Mouse (Mus musculus): ENCODE data around the gene Ddx41.

The Ddx41 gene

GRCm38 (mm10) chr13:55508531-55508930, 27.9 kb downstream of the Ddx41 start:
- no peak for DNase-seq (ENCODE audit: low read depth, low spot score)

DNA sequence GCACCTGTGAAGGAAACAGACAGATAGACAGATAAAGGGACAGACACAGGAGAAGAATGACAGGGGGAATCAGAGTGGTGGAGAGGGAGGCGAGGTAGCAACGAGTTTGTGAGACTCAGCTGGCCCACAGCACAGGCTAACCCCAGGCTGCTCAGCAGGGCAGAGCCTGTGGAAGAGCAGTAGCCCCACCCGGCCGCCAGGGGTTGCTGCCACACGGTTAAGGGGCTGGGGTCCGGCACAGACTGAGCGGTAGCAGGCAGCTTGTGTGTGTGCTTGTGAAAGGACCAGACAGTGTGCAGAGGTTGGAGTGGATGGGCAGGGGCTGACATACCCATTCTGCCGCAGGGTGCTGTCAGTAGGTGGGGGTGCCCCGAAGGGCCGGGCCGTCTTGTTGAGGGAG, 28.6 kb downstream of the Ddx41 start:
- no peak for DNase-seq (ENCODE audit: low read depth, low spot score)

GRCm38 (mm10) chr13:55506697-55507096, 29.8 kb downstream of the Ddx41 start:
- no peak for DNase-seq (ENCODE audit: low read depth, low spot score)

DNA sequence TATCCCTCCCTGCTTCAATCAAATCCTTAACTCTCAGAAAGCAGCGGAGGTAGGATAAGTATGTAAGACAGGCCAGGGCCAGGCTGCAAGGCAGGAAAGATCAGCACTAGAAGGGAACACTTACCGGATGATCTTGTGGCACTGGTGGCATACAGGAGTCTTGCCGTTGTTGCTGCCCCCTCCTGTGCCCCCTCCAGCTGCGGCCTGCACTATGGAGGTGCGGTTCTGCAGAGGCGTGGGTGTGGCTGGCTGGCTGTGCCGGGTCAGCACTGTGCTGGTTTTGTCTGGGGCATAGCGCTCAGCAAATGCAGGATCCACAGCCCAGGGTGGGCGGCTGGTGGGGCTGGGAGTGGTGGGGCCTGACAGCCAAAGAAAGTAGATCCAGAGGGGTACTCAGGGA, 30.6 kb downstream of the Ddx41 start:
- no peak for DNase-seq (ENCODE audit: low read depth, low spot score)

DNA sequence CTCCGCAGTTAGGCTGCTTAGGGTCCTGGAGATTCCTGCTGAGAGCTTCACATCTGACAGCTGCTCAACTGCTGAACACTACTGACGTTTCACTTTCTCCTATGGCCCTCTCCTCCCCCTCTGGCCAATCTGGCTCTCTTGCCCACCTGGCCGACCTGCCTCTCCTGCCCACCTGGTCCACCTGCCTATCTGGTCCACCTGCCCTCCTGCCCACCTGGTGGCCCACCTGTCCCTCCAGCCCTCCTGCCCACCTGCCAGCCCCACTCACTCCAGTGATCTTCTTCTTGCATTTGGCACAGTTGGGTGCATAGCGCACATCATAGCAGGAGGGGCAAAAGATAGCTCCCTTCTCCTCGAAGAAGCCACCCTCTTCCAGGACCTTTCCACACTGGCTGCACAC, 32.1 kb downstream of the Ddx41 start:
- no peak for DNase-seq (ENCODE audit: low read depth, low spot score)

DNA sequence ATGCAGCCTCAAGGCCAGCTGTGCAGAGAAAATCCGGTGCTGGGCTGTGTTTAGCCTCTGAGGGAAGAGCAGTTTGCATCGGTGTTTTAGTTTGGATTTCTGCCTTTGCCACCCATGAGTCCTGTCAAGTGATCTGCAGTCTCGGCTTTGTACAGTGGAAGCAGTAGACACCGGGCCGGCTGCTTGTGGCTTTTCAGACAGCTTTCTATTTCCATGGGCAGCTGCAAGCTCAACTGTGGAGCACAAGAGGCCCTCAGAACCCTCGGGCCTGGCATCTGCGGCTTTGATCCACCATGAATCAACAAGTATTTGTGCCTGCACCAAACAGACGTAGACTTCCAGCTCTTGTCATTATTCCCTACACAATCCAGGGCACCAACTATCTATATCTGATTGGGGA, 34.1 kb downstream of the Ddx41 start:
- DNase-seq (ENCODE audit: low read depth, low spot score): no peak

- DNase-seq (ENCODE audit: low read depth, low spot score): no peak
Observed at GRCm38 (mm10) chr13:55500575-55500974, 35.9 kb downstream of the Ddx41 start.

GRCm38 (mm10) chr13:55498906-55499305, 37.6 kb downstream of the Ddx41 start:
- no peak for DNase-seq (ENCODE audit: low read depth, low spot score)

DNA sequence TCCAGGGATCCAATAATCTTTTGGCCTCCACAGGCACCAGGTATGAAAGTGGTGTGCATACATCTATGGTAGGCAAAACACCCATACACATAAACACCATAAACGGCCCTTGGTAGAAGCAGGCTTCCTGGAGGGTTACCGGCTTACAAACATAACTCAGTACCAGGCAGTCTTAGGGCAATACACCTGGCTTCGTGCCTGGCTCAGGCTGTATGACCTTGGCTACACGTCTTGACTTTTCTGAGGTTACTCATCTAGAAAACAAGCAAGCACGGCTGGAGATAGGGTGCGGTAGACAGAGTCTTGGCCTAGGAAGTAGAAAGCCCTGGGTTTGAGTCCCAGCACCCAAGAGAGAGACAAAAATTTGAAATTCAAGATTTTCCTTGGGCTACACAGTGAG, 39.8 kb downstream of the Ddx41 start:
- DNase-seq (ENCODE audit: low read depth, low spot score): no peak

DNA sequence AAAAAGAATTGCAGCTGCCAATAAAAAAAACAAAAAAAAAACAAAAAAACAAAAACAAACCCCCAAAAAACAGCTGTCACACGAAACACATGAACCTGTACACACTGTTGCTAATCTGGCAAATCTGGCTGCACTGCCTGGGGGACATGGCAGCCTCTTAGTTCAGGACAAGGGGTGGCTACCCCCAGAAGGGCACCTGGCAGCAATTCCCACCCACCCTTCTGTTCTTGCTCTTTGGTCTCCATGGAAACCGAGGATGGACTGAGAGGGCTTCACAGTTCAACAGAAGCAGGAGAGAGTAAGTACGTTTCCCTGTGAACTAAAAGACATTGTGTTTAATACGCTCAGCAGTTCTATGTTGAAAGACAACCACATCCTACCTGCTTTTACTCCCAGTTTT, 40.8 kb downstream of the Ddx41 start:
- no peak for DNase-seq (ENCODE audit: low read depth, low spot score)

DNA sequence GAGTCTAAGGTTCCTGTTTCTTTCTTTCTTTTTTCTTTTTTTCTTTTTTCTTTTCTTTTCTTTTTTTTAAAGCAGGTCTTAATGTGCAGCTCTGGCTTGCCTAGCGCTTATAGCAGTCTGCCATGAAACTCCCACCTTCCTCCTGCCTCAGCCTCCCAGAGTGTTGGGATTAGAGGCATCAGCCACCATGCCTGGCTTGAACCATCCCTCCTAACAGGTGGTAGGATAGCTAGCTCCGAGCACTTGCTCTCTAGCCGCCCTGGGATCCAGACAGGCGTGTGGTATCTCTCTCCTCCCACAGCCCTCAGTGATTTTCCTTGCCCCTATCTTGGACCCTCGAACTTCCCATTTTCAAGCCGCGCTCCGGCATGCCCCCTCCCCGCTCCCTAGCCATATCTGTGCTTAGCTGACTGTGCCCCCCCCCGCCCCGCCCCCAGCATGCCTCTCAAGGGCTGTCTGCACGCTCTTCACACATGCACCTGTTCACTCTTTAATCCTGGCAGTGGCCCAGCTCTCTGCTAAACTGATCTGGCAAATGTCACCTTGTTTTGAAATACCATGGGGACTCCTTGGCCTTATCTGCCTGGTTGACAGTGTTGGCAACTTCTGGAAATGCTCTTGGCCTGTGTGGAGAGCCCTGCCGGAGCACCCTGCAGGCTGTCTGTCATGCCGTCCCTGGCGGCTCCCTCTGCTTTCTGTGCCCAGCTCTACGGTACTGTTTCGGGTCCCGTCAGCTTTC, 41.4 kb downstream of the Ddx41 start:
- no peak for DNase-seq (ENCODE audit: low read depth, low spot score)

GRCm38 (mm10) chr13:55494257-55494656, 42.2 kb downstream of the Ddx41 start:
- DNase-seq (ENCODE audit: low read depth, low spot score): no peak

DNA sequence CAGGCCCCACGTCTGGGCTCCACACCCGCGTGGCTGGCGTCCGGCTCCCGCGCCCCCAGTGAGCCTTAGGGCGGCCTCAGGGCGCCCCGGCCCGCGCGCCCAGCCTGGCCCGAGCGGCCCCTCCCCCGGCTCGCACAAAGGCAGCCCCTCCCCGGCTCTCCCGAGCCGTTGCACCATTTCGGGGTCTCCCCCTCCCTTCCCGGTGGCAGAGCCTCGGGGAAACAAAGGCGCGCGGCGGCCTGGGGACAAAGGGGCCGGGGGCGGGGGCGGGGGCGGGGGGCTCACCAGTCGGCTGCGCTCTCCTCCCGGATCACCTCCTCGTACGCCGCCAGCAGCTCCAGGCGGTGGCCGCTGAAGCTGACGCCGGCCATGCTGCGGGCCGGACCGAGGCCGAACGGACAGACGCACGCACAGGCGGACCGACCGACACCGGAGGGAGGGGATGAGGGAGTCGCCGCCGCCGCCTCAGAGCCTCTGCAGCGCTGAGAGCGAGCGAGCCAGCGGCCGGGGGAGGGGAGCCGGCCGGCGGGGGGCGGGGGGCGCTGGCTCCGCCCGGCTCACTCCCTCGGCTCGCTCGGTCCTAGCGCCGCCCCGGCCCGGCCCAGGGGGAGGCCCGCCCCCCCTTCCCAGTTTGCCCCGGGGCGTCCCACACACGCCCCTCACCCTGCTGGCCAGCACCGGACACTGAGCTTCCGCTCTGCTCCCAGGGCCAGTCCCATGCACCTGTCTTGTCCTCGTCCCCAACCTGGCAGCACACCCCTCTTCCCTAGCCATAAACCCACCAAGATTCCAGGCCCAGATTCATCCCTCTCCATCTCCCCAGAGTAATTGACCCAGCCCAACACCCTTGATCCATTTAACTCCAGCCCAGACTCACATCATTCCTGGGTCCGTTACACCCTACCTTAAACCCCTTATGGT, 48.6 kb downstream of the Ddx41 start, which contains the start of gene Dbn1:
Gene Dbn1 (minus strand): TSS at position 534 of the 921 bp plus-strand sequence.
- no peak for DNase-seq (ENCODE audit: low read depth, low spot score)

DNA sequence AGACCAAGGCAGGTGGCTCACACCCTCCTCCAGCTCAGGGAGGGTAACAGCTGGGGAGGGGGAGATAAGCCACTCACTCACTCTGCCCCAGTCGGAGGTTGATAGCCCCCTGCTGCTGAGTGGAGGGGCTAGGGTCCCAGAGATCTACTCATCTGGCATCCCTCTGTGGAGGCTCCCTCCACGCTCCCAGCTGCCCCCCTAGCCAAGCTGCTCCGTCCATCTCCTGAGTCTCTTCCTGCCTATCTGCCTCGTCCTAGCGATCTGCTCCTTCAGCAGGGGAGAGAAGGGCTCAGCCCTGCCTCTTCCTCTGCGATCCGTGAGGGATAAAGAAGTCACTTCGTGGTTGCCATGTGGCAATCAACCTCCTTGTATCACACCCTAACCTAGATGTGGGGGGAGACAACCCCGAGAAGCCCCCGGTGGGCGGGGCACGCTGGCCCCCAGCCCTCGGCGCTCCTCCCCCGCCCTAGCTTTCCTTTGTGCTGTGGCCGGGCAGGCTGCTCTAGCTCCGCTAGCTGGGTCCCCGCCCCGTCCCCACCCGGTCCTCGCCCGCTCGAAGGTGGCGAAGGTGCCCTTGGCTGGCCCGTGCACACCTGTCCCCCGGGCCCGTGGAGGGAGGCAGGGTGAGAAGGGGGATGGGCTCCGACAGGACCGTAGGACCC, 49.4 kb downstream of the Ddx41 start:
- no peak for DNase-seq (ENCODE audit: low read depth, low spot score)

- DNase-seq (ENCODE audit: low read depth, low spot score): no peak
Observed at GRCm38 (mm10) chr13:55486029-55486794, 50.2 kb downstream of the Ddx41 start.

DNA sequence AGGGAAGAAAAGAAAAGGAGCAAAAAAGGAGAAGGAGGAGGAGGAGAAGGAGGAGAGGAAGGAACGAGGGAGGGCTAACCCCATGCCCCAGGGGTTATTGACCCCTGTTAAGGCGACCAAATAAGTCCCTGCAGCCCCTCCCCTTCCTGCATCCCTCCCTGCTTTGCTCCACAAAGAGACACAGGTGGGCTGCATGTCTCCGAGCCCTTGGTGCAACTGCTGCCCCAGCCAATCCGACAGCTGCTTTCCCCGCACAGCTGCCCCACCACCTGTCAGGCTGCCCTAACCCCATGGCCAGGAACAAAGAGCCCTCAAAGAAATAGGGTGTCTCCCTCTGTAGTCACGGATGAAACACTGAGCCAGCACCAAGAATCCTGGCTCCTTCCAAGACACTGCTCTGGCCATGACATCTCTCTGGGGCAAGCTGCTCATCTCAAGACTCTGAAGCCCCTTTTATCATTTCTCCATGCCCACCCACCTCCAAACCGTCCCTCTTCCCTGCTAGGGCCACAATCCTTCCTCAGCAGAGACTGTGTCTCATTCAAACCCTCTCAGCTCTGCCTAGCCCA, 51.9 kb downstream of the Ddx41 start:
- no peak for DNase-seq (ENCODE audit: low read depth, low spot score)

GRCm38 (mm10) chr13:55483593-55483992, 52.9 kb downstream of the Ddx41 start:
- DNase-seq (ENCODE audit: low read depth, low spot score): no peak

- no peak for DNase-seq (ENCODE audit: low read depth, low spot score)
Observed at GRCm38 (mm10) chr13:55483071-55483470, 53.4 kb downstream of the Ddx41 start.

DNA sequence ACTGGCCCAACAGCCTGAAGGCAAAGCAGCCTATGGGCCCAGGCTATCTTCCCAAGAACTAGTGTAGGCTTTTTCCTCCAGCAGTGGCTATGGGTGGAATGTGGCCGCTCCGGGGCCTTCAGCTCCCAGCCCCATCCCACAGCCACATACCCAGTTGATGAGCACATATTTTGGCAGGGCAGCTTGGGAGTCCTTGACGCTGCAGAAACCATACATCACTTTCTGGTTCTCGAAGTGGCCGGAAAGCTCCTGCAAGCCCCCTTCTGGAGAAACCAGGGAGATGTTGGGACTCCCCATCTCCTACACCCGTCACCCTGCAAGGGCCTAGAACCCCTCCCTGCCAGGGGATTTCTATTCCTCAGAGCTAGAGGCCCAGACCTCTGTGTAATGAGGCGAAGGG, 53.9 kb downstream of the Ddx41 start:
- DNase-seq (ENCODE audit: low read depth, low spot score): no peak
